8 mouse cellular contexts compared by ENCODE assay signal in genomic region chr4:95556663-95557332, GRCm38 (mm10). TPM values are rescaled to one million over a fixed set of nuclear protein-coding genes. Genes with fewer than 3 reads are reported as not detected.
A peak's percentile ranks its signal among the peaks of the same experiment; 100 is the strongest.
DNase-seq lines count a peak whose midpoint lies in the region; ATAC-seq and TF ChIP-seq lines count a peak whose summit lies in the region.

No protein-coding gene starts in this region.

- H3K36me3 ChIP-seq in kidney, embryonic 16.5 days (ENCODE audit: insufficient read depth, low read length): no peaks in the 10 kb centered on the region
- H3K36me3 ChIP-seq in hindbrain, postnatal 0 days (ENCODE audit: insufficient read depth, low read length): no peaks in the 10 kb centered on the region
- no peaks in the 10 kb centered on the region for H3K36me3 ChIP-seq in midbrain, embryonic 16.5 days (ENCODE audit: control insufficient read depth, insufficient read depth, low read length)

- ATAC-seq in kidney, embryonic 16.5 days (ENCODE audit: low FRiP score, low TSS enrichment): peak; percentile 54; the same call in 1 of the 2 replicates
- ATAC-seq in common myeloid progenitor, adult 5-6 weeks (replicated peaks; ENCODE audit: low read depth, poor library complexity, severe bottlenecking): peak; percentile 43
- no peak for ATAC-seq in hindbrain, postnatal 0 days
- peak; percentile 12; the same call in 1 of the 2 replicates for ATAC-seq in midbrain, embryonic 16.5 days

- no peaks in the 10 kb centered on the region for H3K27me3 ChIP-seq in kidney, embryonic 16.5 days (ENCODE audit: insufficient read depth, low read length)
- H3K27me3 ChIP-seq in hindbrain, postnatal 0 days (ENCODE audit: insufficient read depth, low read length): no peaks in the 10 kb centered on the region
- H3K27me3 ChIP-seq in midbrain, embryonic 16.5 days (ENCODE audit: control insufficient read depth, insufficient read depth, low read depth, low read length): no peaks in the 10 kb centered on the region

- intact Hi-C loops in gastrocnemius, postnatal 36 days (cut with DNase I): no loop called here

- no peaks in the 10 kb centered on the region for H3K9me3 ChIP-seq in kidney, embryonic 16.5 days (ENCODE audit: low read length)
- no peaks in the 10 kb centered on the region for H3K9me3 ChIP-seq in hindbrain, postnatal 0 days (ENCODE audit: low read length)
- no peaks in the 10 kb centered on the region for H3K9me3 ChIP-seq in midbrain, embryonic 16.5 days (replicated peaks; ENCODE audit: control insufficient read depth, low read length, poor library complexity, severe bottlenecking)

- H3K4me3 ChIP-seq in kidney, embryonic 16.5 days (ENCODE audit: low read length): peak overlapping the region; percentile 54
- H3K4me3 ChIP-seq in hindbrain, postnatal 0 days (ENCODE audit: low read length): peak overlapping the region; percentile 36
- H3K4me3 ChIP-seq in midbrain, embryonic 16.5 days (ENCODE audit: low read depth, low read length): peak overlapping the region; percentile 46

- TF ChIP-seq CTCF in hindbrain, postnatal 0 days (IDR thresholded peaks at IDR 0.05; ENCODE audit: low read depth): no peak

- peaks cover 18% of the 10 kb centered on the region for H3K4me1 ChIP-seq in kidney, embryonic 16.5 days (ENCODE audit: insufficient read depth, low read length)
- peaks cover 8% of the 10 kb centered on the region; the same call in 1 of the 2 replicates for H3K4me1 ChIP-seq in hindbrain, postnatal 0 days (ENCODE audit: insufficient read depth, low read length)
- H3K4me1 ChIP-seq in midbrain, embryonic 16.5 days (ENCODE audit: control insufficient read depth, insufficient read depth, low read length): peaks cover 7% of the 10 kb centered on the region

- H3K4me2 ChIP-seq in kidney, embryonic 16.5 days (replicated peaks; ENCODE audit: low read depth, low read length): peak overlapping the region; percentile 81
- peak overlapping the region; percentile 73 for H3K4me2 ChIP-seq in hindbrain, postnatal 0 days (ENCODE audit: low read depth, low read length)
- H3K4me2 ChIP-seq in midbrain, embryonic 16.5 days (ENCODE audit: low read length): peak overlapping the region; percentile 65

- WGBS in kidney, embryonic 16.5 days: 30% methylated on average over 16 of the region's 16 CpGs
- 41% methylated on average over 16 of the region's 16 CpGs for WGBS in hindbrain, postnatal 0 days
- WGBS in midbrain, embryonic 16.5 days: 42% methylated on average over 16 of the region's 16 CpGs

- peak overlapping the region; percentile 76 for H3K9ac ChIP-seq in kidney, embryonic 16.5 days (replicated peaks; ENCODE audit: low read length)
- H3K9ac ChIP-seq in hindbrain, postnatal 0 days (replicated peaks; ENCODE audit: low read length): peak overlapping the region; percentile 52
- peak overlapping the region; percentile 69 for H3K9ac ChIP-seq in midbrain, embryonic 16.5 days (ENCODE audit: low read depth, low read length)

- no peak for DNase-seq in kidney, adult 18-20 months
- no peak for DNase-seq in hindbrain, postnatal 0 days (ENCODE audit: low spot score)
- no peak for DNase-seq in cerebellum, adult 11 months
- no peak for DNase-seq in spleen, postnatal 14 days (ENCODE audit: low spot score in 2 of 2)
- DNase-seq in gastrocnemius, postnatal 36 days: no peak

- H3K27ac ChIP-seq in kidney, embryonic 16.5 days (ENCODE audit: low read length): peak overlapping the region; percentile 81
- peak overlapping the region; percentile 79; the same call in 1 of the 2 replicates for H3K27ac ChIP-seq in hindbrain, postnatal 0 days
- peak overlapping the region; percentile 84 for H3K27ac ChIP-seq in midbrain, embryonic 16.5 days (ENCODE audit: low read length)

RNA-seq across cellular contexts. Expression of gene Fggy, which starts 0.5 kb away (rescaled TPM):
- 40.6 and 42.7 TPM in 2 replicates for polyA plus RNA-seq in kidney, embryonic 16.5 days (2015; fragmentation: Nextera tagmentation; extraction: Ambion mirVana)
- 10.9 and 14.5 TPM in 2 replicates for total RNA-seq in common myeloid progenitor, adult 5-6 weeks (2017)
- total RNA-seq in hindbrain, postnatal 0 days (2014; rRNA removed): 4.1 and 7.0 TPM in 2 replicates
- polyA plus RNA-seq in hindbrain, postnatal 0 days (2015; fragmentation: Nextera tagmentation; extraction: Ambion mirVana): 7.1 and 7.6 TPM in 2 replicates
- 5.9 and 7.0 TPM in 2 replicates for polyA plus RNA-seq in midbrain, embryonic 16.5 days (2015; fragmentation: Nextera tagmentation; extraction: Ambion mirVana)
- 1 to 10 TPM; 7.6 to 8.2 TPM for total RNA-seq in gastrocnemius, postnatal 36 days (2021)
